15 mouse cellular contexts compared by ENCODE assay signal in the genomic region with DNA sequence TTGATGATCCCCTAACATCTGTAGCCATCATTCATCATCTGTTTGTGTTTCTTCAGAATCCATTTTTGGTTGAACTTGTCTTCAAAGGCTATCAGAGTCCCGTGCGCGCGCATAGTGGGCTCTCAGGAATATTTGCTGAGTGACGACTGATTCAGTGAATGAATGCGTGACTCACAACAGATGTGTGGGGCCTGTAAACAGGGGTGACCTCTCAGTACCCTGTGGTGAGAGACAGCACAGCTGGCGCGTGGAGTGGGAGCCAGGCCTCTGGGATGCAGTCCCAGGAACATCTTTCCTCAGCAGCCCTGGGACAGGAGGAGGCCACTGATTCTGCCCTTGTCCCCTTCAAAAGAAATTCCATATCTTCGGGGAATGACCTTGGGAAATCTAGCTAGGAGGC. TPM values are rescaled to one million over a fixed set of nuclear protein-coding genes. Genes with fewer than 3 reads are reported as not detected.
A peak's percentile ranks its signal among the peaks of the same experiment; 100 is the strongest.
DNase-seq lines count a peak whose midpoint lies in the region; ATAC-seq lines count a peak whose summit lies in the region.
"Had no signal": no experiment of that assay in that cellular context is flagged by ENCODE, and none has a peak within 500 bp of the region (broad histone marks: within the 10 kb centered on the region; RNA-seq: fewer than 3 reads in every experiment).

No protein-coding gene starts in this region.

- no peak for ATAC-seq in kidney, embryonic 16.5 days (ENCODE audit: low FRiP score, low TSS enrichment)
- ATAC-seq in megakaryocyte progenitor cell, adult 5-6 weeks (replicated peaks; ENCODE audit: poor library complexity): no peak
- no peak for ATAC-seq in erythroblast, adult 5-6 weeks (replicated peaks; ENCODE audit: low FRiP score, poor library complexity, severe bottlenecking)
- ATAC-seq: intestine, embryonic 16.5 days had no signal

- peak; percentile 17 for DNase-seq in kidney, adult 11 months
- DNase-seq in NIH3T3 (ENCODE audit: low read depth): peak; percentile 38
- DNase-seq in heart, adult 9 months (ENCODE audit: low spot score in 2 of 2): peak; percentile 77 to 79
- peak; percentile 34 for DNase-seq in lung, postnatal 25 days (ENCODE audit: low spot score)
- DNase-seq in testis, postnatal 14 days (ENCODE audit: low spot score): no peak
- DNase-seq: adrenal gland, adult 8-10 months; cerebellum, postnatal 36 days; spleen, adult 18-20 months had no signal

- no peak overlapping the region for H3K27ac ChIP-seq in kidney, embryonic 16.5 days (ENCODE audit: low read length)
- H3K27ac ChIP-seq: hindbrain, embryonic 10.5 days; limb, embryonic 13.5 days; macrophage had no signal

- WGBS in kidney, embryonic 16.5 days: 72% methylated on average over 9 of the region's 9 CpGs

- H3K27me3 ChIP-seq in kidney, embryonic 16.5 days (ENCODE audit: insufficient read depth, low read length): no peaks in the 10 kb centered on the region
- H3K27me3 ChIP-seq: limb, embryonic 13.5 days had no signal

- H3K36me3 ChIP-seq in kidney, embryonic 16.5 days (ENCODE audit: insufficient read depth, low read length): no peaks in the 10 kb centered on the region
- H3K36me3 ChIP-seq: hindbrain, embryonic 10.5 days; limb, embryonic 13.5 days had no signal

- H3K9me3 ChIP-seq in kidney, embryonic 16.5 days (ENCODE audit: low read length): no peaks in the 10 kb centered on the region
- H3K9me3 ChIP-seq: hindbrain, embryonic 10.5 days; limb, embryonic 13.5 days had no signal

- H3K4me2 ChIP-seq in kidney, embryonic 16.5 days (replicated peaks; ENCODE audit: low read depth, low read length): no peak overlapping the region
- H3K4me2 ChIP-seq: limb, embryonic 13.5 days had no signal

- H3K4me3 ChIP-seq in kidney, embryonic 16.5 days (ENCODE audit: low read length): no peak overlapping the region
- H3K4me3 ChIP-seq: hindbrain, embryonic 10.5 days; limb, embryonic 13.5 days had no signal

- H3K4me1 ChIP-seq in kidney, embryonic 16.5 days (ENCODE audit: insufficient read depth, low read length): peaks cover 8% of the 10 kb centered on the region

- H3K9ac ChIP-seq in kidney, embryonic 16.5 days (replicated peaks; ENCODE audit: low read length): no peak overlapping the region
- H3K9ac ChIP-seq: limb, embryonic 13.5 days had no signal

RNA-seq across cellular contexts. Expression of a gene that starts 16.3 kb away (rescaled TPM):
- 12.2 and 16.8 TPM in 2 replicates for polyA plus RNA-seq in kidney, embryonic 16.5 days (2015; fragmentation: Nextera tagmentation; extraction: Ambion mirVana)
- 15.7 and 16.9 TPM in 2 replicates for total RNA-seq in megakaryocyte progenitor cell, adult 5-6 weeks (2015)
- total RNA-seq in megakaryocyte progenitor cell, adult 5-6 weeks (2017): 2.0 and 2.8 TPM in 2 replicates
- total RNA-seq in erythroblast, adult 5-6 weeks (2015; ENCODE audit: low replicate concordance): 1.5 and 1.7 TPM in 2 replicates
- total RNA-seq in erythroblast, adult 5-6 weeks (2017; ENCODE audit: low replicate concordance): 0.77 and 1.4 TPM in 2 replicates
